8 mouse cellular contexts compared by ENCODE assay signal in genomic region chr11:29692111-29692682, GRCm38 (mm10). TPM values are rescaled to one million over a fixed set of nuclear protein-coding genes. Genes with fewer than 3 reads are reported as not detected.
A peak's percentile ranks its signal among the peaks of the same experiment; 100 is the strongest.
DNase-seq lines count a peak whose midpoint lies in the region; ATAC-seq and TF ChIP-seq lines count a peak whose summit lies in the region.

No protein-coding gene starts in this region.

- TF ChIP-seq CTCF in testis, adult 2 months (IDR thresholded peaks at IDR 0.05; ENCODE audit: control insufficient read depth, insufficient read depth, insufficient replicate concordance, low read depth, low read length) = no peak
- peak; percentile 62; the same call in 1 of the 2 replicates for TF ChIP-seq CTCF in small intestine, adult 2 months (IDR thresholded peaks at IDR 0.05; ENCODE audit: extremely low read depth, insufficient read length, insufficient replicate concordance, low read depth, low read length)

- no peak for DNase-seq in testis, postnatal 10 days (ENCODE audit: low spot score)
- peak; percentile 23 for DNase-seq in cerebellum, adult 8-10 months
- no peak for DNase-seq in layer of hippocampus, adult 9-11 months

- no peak overlapping the region for H3K27ac ChIP-seq in testis, adult 2 months (ENCODE audit: control insufficient read depth, insufficient read depth, low read depth, low read length)
- peak overlapping the region; percentile 52; the same call in 1 of the 2 replicates for H3K27ac ChIP-seq in intestine, embryonic 16.5 days (ENCODE audit: low read length)
- H3K27ac ChIP-seq in lung, embryonic 15.5 days = peak overlapping the region; percentile 82
- no peak overlapping the region for H3K27ac ChIP-seq in small intestine, adult 2 months (ENCODE audit: insufficient read depth, low read depth, low read length)

- H3K36me3 ChIP-seq in testis, adult 2 months (ENCODE audit: control insufficient read depth, insufficient read depth, low read length) = no peaks in the 10 kb centered on the region
- H3K36me3 ChIP-seq in intestine, embryonic 16.5 days (ENCODE audit: control insufficient read depth, insufficient read depth, low read length) = no peaks in the 10 kb centered on the region
- H3K36me3 ChIP-seq in lung, embryonic 15.5 days = no peaks in the 10 kb centered on the region
- H3K36me3 ChIP-seq in small intestine, adult 2 months (ENCODE audit: control insufficient read depth, insufficient read depth, low read length) = no peaks in the 10 kb centered on the region

- 16% methylated on average over 12 of the region's 12 CpGs for WGBS in intestine, embryonic 16.5 days
- WGBS in lung, embryonic 15.5 days = 14% methylated on average over 12 of the region's 12 CpGs
- 18% methylated on average over 12 of the region's 12 CpGs for WGBS in small intestine, adult 2 months

- no peaks in the 10 kb centered on the region for H3K9me3 ChIP-seq in intestine, embryonic 16.5 days (ENCODE audit: control insufficient read depth, low read length)
- H3K9me3 ChIP-seq in lung, embryonic 15.5 days = no peaks in the 10 kb centered on the region

- H3K4me2 ChIP-seq in intestine, embryonic 16.5 days (ENCODE audit: low read depth, low read length) = peak overlapping the region; percentile 28; the same call in 1 of the 2 replicates
- peak overlapping the region; percentile 50 for H3K4me2 ChIP-seq in lung, embryonic 15.5 days

- peaks cover 4% of the 10 kb centered on the region for H3K4me1 ChIP-seq in testis, adult 2 months (ENCODE audit: control insufficient read depth, insufficient read depth, low read length)
- H3K4me1 ChIP-seq in intestine, embryonic 16.5 days (ENCODE audit: control insufficient read depth, insufficient read depth, low read length) = no peaks in the 10 kb centered on the region; the same call in 1 of the 2 replicates
- H3K4me1 ChIP-seq in lung, embryonic 15.5 days = peaks cover 12% of the 10 kb centered on the region
- H3K4me1 ChIP-seq in small intestine, adult 2 months (ENCODE audit: control insufficient read depth, insufficient read depth, insufficient read length, low read length) = no peaks in the 10 kb centered on the region

- no peak for TF ChIP-seq POLR2A in testis, adult 2 months (IDR thresholded peaks at IDR 0.05; ENCODE audit: control insufficient read depth, low read depth, low read length)
- TF ChIP-seq POLR2A in small intestine, adult 2 months (IDR thresholded peaks at IDR 0.05; ENCODE audit: low read depth, low read length) = no peak

- peak overlapping the region; percentile 95 for H3K4me3 ChIP-seq in testis, adult 2 months (ENCODE audit: control insufficient read depth, low read depth, low read length)
- H3K4me3 ChIP-seq in intestine, embryonic 16.5 days (ENCODE audit: low read length) = peak overlapping the region; percentile 9
- H3K4me3 ChIP-seq in lung, embryonic 15.5 days = peak overlapping the region; percentile 99; the same call in 1 of the 2 replicates
- no peak overlapping the region for H3K4me3 ChIP-seq in small intestine, adult 2 months (ENCODE audit: low read depth, low read length)

- peak; percentile 10 for ATAC-seq in granulocyte monocyte progenitor cell, adult 5-6 weeks (replicated peaks; ENCODE audit: poor library complexity, severe bottlenecking)
- no peak for ATAC-seq in intestine, embryonic 16.5 days
- no peak for ATAC-seq in lung, embryonic 15.5 days (ENCODE audit: borderline replicate concordance, extremely low read depth, low FRiP score, low TSS enrichment)

- no peak overlapping the region for H3K9ac ChIP-seq in intestine, embryonic 16.5 days (ENCODE audit: low read depth, low read length)
- H3K9ac ChIP-seq in lung, embryonic 15.5 days = no peak overlapping the region

- no peaks in the 10 kb centered on the region for H3K27me3 ChIP-seq in testis, adult 2 months (ENCODE audit: control insufficient read depth, insufficient read depth, low read length)
- H3K27me3 ChIP-seq in intestine, embryonic 16.5 days (replicated peaks; ENCODE audit: control insufficient read depth, insufficient read depth, low read length) = no peaks in the 10 kb centered on the region
- H3K27me3 ChIP-seq in lung, embryonic 15.5 days = no peaks in the 10 kb centered on the region
- no peaks in the 10 kb centered on the region for H3K27me3 ChIP-seq in small intestine, adult 2 months (ENCODE audit: control insufficient read depth, insufficient read depth, low read length)

RNA-seq across cellular contexts. Expression of gene Rtn4, which starts 0.6 kb away (rescaled TPM):
- 14.9 and 17.2 TPM in 2 replicates for polyA plus RNA-seq in testis, adult 2 months (2012; rRNA removed)
- 61.8 and 68.1 TPM in 2 replicates for total RNA-seq in granulocyte monocyte progenitor cell, adult 5-6 weeks (2014; fragmentation: Nextera tagmentation)
- total RNA-seq in granulocyte monocyte progenitor cell, adult 5-6 weeks (2017) = 60.3 and 62.0 TPM in 2 replicates
- 32.3 and 39.5 TPM in 2 replicates for polyA plus RNA-seq in intestine, embryonic 16.5 days (2015; fragmentation: Nextera tagmentation; extraction: Ambion mirVana)
- polyA plus RNA-seq in lung, embryonic 15.5 days (2015; fragmentation: Nextera tagmentation; extraction: Ambion mirVana) = 52.2 and 52.6 TPM in 2 replicates
- 27.5 and 48.0 TPM in 2 replicates for polyA plus RNA-seq in small intestine, adult 2 months (2012; rRNA removed)

Comparison
In these comparisons a context has a peak if more than half of its experiments do, and no peak if none do; other contexts are left out.
1. H3K27ac ChIP-seq: peak in intestine, embryonic 16.5 days (single experiment) and lung, embryonic 15.5 days (single experiment); none in testis, adult 2 months (single experiment) and small intestine, adult 2 months (single experiment).